Mouse (Mus musculus) forebrain, embryonic 12.5 days (tissue): ENCODE results near the gene Ncs1. TPM values are rescaled to one million over a fixed set of nuclear protein-coding genes. Genes with fewer than 3 reads are reported as not detected.

Experiments
- ATAC-seq: fragments of 200-750 bp; cut with Nextera tagmentation; 2 replicates; pipeline ENCODE4 v1.8.0; 2017; ENCODE audit warnings: moderate TSS enrichment; ENCODE audit not compliant: low FRiP score
- H3K27ac ChIP-seq: fragments of 300-500 bp; sonication (generic); 2 replicates; pipeline ENCODE4 v1.5.1; 2016; ENCODE audit warnings: mild to moderate bottlenecking
- H3K27me3 ChIP-seq: fragments of 300-500 bp; sonication (generic); 2 replicates; pipeline ENCODE4 v1.6.1; 2016; ENCODE audit warnings: mild to moderate bottlenecking
- H3K36me3 ChIP-seq: fragments of 300-500 bp; sonication (generic); replicated peaks from 2 replicates; pipeline ENCODE4 v1.6.1; 2016; ENCODE audit warnings: mild to moderate bottlenecking
- H3K4me1 ChIP-seq: fragments of 300-500 bp; sonication (generic); 2 replicates; pipeline ENCODE4 v1.6.1; 2016
- H3K4me2 ChIP-seq: fragments of 300-500 bp; sonication (generic); 2 replicates; pipeline ENCODE4 v1.6.1; 2016; ENCODE audit warnings: mild to moderate bottlenecking, moderate library complexity
- H3K4me3 ChIP-seq: fragments of 300-500 bp; sonication (generic); replicated peaks from 2 replicates; pipeline ENCODE4 v1.5.1; 2016; ENCODE audit warnings: mild to moderate bottlenecking
- H3K9ac ChIP-seq: fragments of 300-500 bp; sonication (generic); 2 replicates; pipeline ENCODE4 v1.6.1; 2016; ENCODE audit warnings: mild to moderate bottlenecking
- H3K9me3 ChIP-seq: fragments of 300-500 bp; sonication (generic); 2 replicates; pipeline ENCODE4 v1.6.1; 2016
- WGBS: fragments of 180-500 bp; shearing (Covaris S2); methylation state at CpG from one replicate; pipeline ENCODE4 v1.1.7; 2016; 5-methylcytosine and 5-hydroxymethylcytosine counted together
- polyA plus RNA-seq: library from polyadenylated mRNA; unstranded; fragments of >200 nt; fragmentation: Nextera tagmentation; extraction: Ambion mirVana; gene quantifications from 2 replicates; pipeline ENCODE4 v1.2.1, GENCODE M21; 2016

Ncs1 gene
- polyA plus RNA-seq, 1 experiment from 2014 or later = 70.0 TPM

DNA sequence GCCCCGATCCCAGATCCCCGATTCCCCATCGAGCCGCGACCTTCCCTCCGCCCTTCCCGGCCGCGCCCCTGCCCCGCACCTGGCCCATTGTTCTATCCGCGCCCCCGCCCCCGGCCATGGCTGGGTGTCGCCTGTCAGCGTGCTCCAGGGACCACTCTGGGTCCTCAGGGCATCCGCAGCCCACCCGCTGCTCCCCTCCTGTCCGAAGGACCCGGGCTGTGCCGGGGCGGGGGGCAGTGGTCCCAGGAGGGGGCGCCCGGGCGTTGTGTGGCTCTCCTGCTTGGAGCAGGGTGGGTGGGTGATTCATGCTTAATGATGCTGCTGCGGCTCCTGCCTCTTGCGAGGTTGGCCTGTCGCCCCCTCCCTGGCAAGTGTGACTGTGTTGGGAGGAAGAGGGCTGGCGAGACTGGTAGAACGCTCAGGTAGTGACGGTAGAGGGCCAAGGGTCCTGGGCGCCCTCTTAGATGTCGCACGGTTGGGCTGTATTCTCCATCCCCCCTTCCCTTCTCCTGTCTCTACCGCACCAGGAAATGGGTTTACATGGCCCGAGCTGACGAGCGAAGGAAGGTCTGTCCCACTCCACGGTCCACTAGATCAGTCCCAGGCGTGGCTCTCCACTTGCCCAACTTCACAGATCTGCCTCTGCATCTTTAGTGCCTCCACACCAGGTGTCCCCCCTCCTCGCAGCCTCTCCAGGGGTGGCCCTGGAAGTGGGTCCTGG, 788 bp downstream of the Ncs1 start:
- ATAC-seq = peak; percentile 73
- H3K4me3 ChIP-seq = peak overlapping the region; percentile 92
- peaks cover 38% of the 10 kb centered on the region for H3K4me1 ChIP-seq
- H3K27me3 ChIP-seq = peaks cover 32% of the 10 kb centered on the region
- peak overlapping the region; percentile 83 for H3K27ac ChIP-seq
- H3K9ac ChIP-seq = peak overlapping the region; percentile 96
- peaks cover 8% of the 10 kb centered on the region for H3K36me3 ChIP-seq
- 1% methylated on average over 41 of the region's 41 CpGs for WGBS
- H3K9me3 ChIP-seq = no peaks in the 10 kb centered on the region
- H3K4me2 ChIP-seq = peak overlapping the region; percentile 78

DNA sequence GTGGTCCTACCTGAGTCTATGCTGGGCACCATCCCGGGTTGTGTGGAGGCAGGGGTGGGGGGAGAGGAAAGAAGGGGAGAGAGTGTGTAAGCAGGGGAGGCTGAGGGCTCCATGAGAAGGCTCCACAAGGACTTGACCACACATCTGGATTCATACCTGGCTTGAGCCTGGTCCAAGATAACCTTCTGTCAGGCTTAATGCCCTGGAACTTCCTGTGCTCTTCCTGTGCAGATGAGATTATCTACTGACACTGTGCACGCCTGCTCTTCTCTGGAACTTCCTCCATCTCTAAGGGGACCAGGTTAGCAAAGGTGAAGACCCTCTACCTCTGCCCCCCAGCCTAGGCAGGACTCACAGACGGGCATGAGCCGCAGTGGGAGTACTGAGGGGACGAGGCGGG, 3.2 kb downstream of the Ncs1 start:
- Histone ChIP-seq H3K4me1 (peaks cover 41% of the 10 kb centered on the region), H3K9me3 (no peaks in the 10 kb centered on the region), H3K4me3 (no peak overlapping the region), H3K27ac (no peak overlapping the region), H3K9ac (no peak overlapping the region), H3K4me2 (no peak overlapping the region), H3K27me3 (peaks cover 13% of the 10 kb centered on the region), H3K36me3 (peaks cover 8% of the 10 kb centered on the region)
- no peak for ATAC-seq
- 96% methylated on average over 6 of the region's 6 CpGs for WGBS

DNA sequence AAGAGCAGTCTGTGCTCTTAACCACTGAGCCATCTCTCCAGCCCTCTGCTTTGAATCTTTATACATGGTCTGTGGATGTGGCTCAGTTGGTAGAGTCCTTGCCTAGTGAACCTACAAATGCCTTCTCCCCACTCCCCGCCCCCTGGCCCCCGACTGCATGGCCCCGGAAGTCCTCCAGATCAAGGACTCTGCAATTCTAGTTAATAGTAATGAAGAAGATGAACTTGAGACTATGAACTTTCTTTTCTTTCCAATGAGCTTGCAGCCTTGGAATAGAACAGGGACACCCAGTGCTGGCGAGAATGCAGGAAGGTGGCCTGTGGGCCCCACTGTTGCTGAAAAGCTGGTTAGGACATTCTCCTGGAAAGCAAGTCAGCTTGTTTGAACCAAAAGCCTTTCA, 6.5 kb downstream of the Ncs1 start:
- no peaks in the 10 kb centered on the region for H3K9me3 ChIP-seq
- no peak overlapping the region for H3K27ac ChIP-seq
- 0 out of 2 replicates have a peak, but pooled peaks cover 4% of the 10 kb centered on the region for H3K27me3 ChIP-seq
- H3K4me1 ChIP-seq = peaks cover 53% of the 10 kb centered on the region
- peaks cover 8% of the 10 kb centered on the region for H3K36me3 ChIP-seq
- WGBS = 97% methylated on average over 4 of the region's 4 CpGs
- H3K4me3 ChIP-seq = no peak overlapping the region
- H3K9ac ChIP-seq = no peak overlapping the region
- no peak overlapping the region for H3K4me2 ChIP-seq
- no peak for ATAC-seq

DNA sequence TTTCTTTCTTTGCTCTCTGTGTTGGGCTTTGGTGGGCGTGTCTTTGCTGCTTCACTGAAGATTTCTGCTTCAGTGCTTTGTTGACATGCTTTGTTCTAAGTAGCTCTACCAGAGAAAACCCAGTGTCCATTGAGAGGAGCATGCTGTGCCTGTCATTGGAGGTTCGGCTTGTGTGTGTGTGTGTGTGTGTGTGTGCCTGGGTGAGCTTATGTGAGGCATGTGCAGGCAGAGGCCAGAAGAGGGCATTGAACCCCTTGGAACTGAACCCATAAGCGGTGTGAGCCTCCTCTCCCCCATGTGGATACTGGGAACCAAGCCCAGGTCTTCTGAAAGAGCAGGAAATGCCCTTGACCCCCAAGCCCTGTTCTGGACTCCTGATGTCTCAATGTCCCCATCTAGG, 7.8 kb downstream of the Ncs1 start:
- Histone ChIP-seq H3K4me2 (no peak overlapping the region), H3K36me3 (peaks cover 8% of the 10 kb centered on the region), H3K4me3 (no peak overlapping the region), H3K27ac (no peak overlapping the region), H3K9me3 (no peaks in the 10 kb centered on the region), H3K9ac (no peak overlapping the region), H3K4me1 (peaks cover 53% of the 10 kb centered on the region), H3K27me3 (no peaks in the 10 kb centered on the region)
- ATAC-seq = no peak
- 25% methylated on average over 3 of the region's 3 CpGs for WGBS

DNA sequence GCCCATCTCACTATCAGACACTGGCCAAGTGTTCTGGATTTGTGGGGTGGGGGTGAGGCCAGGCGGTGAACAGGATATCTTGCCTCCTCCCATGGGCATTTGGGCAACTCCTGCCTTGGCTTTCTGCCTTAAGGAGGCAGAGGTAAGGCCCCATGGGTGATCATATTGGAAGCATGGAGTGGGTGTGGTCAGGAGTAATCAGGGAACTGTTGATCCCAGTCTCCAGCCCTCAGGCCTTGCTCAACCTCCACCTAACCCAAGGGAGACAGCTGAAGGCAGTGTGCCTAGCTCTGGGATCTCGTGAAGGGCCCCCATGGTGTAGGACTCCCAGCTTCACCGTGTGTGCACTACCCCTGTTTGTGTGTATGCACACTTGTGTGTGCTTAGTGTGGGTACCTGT, 9.2 kb downstream of the Ncs1 start:
- no peaks in the 10 kb centered on the region for H3K36me3 ChIP-seq
- no peaks in the 10 kb centered on the region for H3K27me3 ChIP-seq
- whole genome bisulfite sequencing = 89% methylated on average over 3 of the region's 3 CpGs
- no peak for ATAC-seq
- no peaks in the 10 kb centered on the region for H3K9me3 ChIP-seq
- H3K4me3 ChIP-seq = no peak overlapping the region
- H3K9ac ChIP-seq = no peak overlapping the region
- H3K27ac ChIP-seq = 0 out of 2 replicates have a peak overlapping the region, but pooled peaks have one; percentile 8
- H3K4me2 ChIP-seq = no peak overlapping the region
- peaks cover 64% of the 10 kb centered on the region for H3K4me1 ChIP-seq

DNA sequence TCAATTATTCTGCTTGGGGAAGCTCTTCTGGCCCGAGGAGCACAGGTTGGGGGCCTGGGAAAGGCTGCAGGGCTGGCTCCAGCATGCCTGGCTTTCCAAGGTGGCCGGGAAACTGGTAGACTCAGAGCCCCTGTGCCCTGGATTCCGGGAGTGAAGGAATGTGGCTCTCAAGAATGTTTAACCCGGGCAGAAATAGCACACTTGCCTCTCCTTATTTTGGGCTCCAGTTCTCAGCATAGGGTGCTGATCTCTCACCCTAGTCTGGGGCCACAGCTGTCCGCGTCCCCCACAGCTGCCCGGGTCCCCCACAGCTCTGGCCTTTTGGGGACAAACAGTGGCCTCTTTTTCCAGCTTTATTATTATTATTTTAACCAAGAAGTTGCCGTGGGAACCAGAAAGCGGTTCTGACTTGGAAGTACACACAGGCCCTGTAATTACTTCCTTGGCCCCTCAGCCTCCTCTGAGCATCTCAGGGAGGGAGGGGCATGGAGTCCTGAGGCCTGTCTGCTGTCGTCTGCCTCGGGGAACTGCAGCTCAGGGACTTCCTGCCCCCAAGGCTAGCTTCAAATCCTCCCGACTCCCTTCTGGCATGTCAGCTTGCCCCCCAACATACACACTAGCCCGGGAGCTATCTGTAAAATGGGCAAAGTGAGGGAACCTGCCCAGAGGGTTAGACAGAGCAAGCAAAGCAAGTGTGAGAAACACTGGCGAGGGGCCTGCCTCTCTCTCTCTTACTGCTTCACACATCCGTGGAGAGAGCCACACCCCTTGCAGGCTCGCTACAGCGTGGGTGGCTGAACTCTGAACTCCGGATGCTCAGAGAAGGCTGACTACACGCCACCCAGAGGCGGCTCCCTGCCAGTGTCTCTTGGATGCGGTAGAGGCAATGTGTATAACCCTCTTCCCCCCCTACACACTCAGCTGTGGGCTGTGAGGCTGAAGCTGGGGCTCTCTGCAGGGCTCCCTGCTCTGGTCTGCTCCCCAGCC, 10.6 kb downstream of the Ncs1 start:
- H3K4me2 ChIP-seq = no peak overlapping the region
- H3K36me3 ChIP-seq = no peaks in the 10 kb centered on the region
- ATAC-seq = 0 out of 2 replicates have a peak, but pooled peaks have one; percentile 24
- WGBS = 22% methylated on average over 21 of the region's 21 CpGs
- H3K27me3 ChIP-seq = no peaks in the 10 kb centered on the region
- H3K4me1 ChIP-seq = peaks cover 64% of the 10 kb centered on the region
- H3K9ac ChIP-seq = peak overlapping the region; percentile 33
- H3K4me3 ChIP-seq = no peak overlapping the region
- peak overlapping the region; percentile 46 for H3K27ac ChIP-seq
- no peaks in the 10 kb centered on the region for H3K9me3 ChIP-seq

DNA sequence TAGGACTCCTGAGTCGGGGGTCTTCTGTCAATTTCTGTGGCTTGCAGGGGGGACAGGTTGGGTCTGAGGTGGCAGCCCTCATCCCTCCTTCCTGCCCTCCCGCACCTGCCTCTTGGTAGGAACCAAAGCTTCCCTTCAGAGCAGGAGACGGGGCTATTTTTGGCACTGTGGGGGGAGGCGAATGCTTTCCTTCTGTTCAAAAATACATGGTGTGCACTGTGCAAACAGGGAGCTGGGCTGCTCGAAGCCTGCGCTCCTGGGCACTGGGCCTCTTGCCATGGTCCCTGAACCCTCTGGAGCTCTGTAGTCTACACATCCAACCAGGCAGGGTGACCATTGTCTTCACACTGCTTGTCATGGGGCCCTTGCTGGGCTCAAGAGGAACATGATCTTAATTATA, 11.5 kb downstream of the Ncs1 start:
- 68% methylated on average over 6 of the region's 6 CpGs for WGBS

DNA sequence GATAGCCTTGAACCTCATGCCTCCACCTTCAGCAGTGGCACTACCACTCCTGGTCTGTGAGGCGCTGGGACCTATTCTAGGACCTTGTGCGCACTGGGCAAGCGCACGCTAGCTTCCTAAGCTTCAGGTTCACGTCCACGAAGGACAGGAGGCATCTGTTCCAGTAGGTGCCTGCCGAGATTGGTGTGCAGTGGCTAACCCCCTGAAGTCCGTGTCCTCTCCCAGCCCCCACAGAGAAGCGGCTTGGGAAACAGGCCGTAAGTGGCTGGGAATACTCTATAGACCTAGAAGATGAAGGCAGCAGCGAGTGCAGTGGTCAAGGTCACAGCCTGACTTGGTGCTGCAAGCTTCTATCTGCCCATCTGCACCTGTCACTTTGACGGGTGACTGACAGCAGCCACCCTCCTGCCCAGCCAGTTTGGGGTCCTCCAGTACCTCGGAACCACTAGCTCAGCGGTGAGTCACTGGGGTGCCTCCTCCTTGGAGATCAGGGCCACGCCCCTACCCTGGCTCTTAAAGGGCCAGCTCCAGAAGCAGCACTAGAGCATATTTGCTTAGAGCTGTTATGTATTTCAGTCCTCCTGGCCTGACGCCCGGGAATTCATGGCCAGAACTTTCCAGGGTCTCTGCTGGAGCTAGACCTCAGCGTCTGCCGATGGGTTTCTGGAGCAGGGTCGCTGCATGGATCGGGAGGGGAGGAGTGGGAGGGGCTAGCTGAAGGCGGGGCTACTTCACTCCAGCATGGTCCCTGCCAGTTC, 13.2 kb downstream of the Ncs1 start:
- peak overlapping the region; percentile 76 for H3K4me2 ChIP-seq
- 0 out of 2 replicates have a peak, but pooled peaks cover 3% of the 10 kb centered on the region for H3K36me3 ChIP-seq
- H3K4me3 ChIP-seq = peak overlapping the region; percentile 44
- peaks cover 77% of the 10 kb centered on the region for H3K4me1 ChIP-seq
- 0 out of 2 replicates have a peak overlapping the region, but pooled peaks have one; percentile 42 for H3K27ac ChIP-seq
- ATAC-seq = peak; percentile 72
- H3K9ac ChIP-seq = peak overlapping the region; percentile 56
- H3K27me3 ChIP-seq = no peaks in the 10 kb centered on the region
- WGBS = 13% methylated on average over 22 of the region's 22 CpGs
- H3K9me3 ChIP-seq = no peaks in the 10 kb centered on the region

More for the DNA sequence above, 11.5 kb downstream of the Ncs1 start:
- no peak overlapping the region for H3K4me3 ChIP-seq
- 0 out of 2 replicates have a peak, but pooled peaks cover 3% of the 10 kb centered on the region for H3K36me3 ChIP-seq
- no peaks in the 10 kb centered on the region for H3K27me3 ChIP-seq
- H3K9ac ChIP-seq = peak overlapping the region; percentile 33; the same call in 1 of the 2 replicates
- H3K9me3 ChIP-seq = no peaks in the 10 kb centered on the region
- H3K27ac ChIP-seq = peak overlapping the region; percentile 31; the same call in 1 of the 2 replicates
- H3K4me1 ChIP-seq = peaks cover 64% of the 10 kb centered on the region
- ATAC-seq = no peak
- no peak overlapping the region for H3K4me2 ChIP-seq

DNA sequence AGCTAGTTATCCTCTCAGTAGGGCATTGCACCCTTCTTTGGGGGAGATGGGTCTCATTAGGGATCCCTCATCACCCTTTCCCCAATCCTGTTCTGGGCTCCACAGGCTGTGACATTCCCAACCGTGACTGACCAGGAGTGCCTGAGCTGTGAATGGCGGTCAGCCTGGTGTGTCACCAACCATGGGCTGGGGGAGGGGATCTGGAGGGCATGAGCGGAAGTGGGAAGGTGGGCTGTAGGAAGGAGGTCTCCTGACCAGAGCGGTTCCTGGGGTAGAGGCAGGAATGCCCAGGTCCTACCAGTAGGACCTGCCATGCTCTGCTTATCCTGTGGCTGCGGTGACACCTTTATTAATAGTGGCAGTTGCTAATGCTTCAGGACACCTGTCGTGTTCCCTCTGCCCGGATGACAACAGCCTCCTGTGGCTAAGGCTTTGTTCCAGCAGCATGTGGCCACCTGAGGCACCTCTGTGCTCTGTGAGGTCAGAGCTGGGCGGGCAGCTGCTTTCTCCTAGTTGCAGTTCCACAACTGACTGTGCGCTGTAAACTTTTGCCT, 13.8 kb downstream of the Ncs1 start:
- H3K9ac ChIP-seq = peak overlapping the region; percentile 56; the same call in 1 of the 2 replicates
- H3K9me3 ChIP-seq = no peaks in the 10 kb centered on the region
- 0 out of 2 replicates have a peak, but pooled peaks cover 3% of the 10 kb centered on the region for H3K36me3 ChIP-seq
- H3K27ac ChIP-seq = 0 out of 2 replicates have a peak overlapping the region, but pooled peaks have one; percentile 42
- WGBS = 17% methylated on average over 9 of the region's 9 CpGs
- peaks cover 77% of the 10 kb centered on the region for H3K4me1 ChIP-seq
- ATAC-seq = 0 out of 2 replicates have a peak, but pooled peaks have one; percentile 10
- H3K27me3 ChIP-seq = no peaks in the 10 kb centered on the region
- H3K4me3 ChIP-seq = peak overlapping the region; percentile 44
- peak overlapping the region; percentile 76 for H3K4me2 ChIP-seq

DNA sequence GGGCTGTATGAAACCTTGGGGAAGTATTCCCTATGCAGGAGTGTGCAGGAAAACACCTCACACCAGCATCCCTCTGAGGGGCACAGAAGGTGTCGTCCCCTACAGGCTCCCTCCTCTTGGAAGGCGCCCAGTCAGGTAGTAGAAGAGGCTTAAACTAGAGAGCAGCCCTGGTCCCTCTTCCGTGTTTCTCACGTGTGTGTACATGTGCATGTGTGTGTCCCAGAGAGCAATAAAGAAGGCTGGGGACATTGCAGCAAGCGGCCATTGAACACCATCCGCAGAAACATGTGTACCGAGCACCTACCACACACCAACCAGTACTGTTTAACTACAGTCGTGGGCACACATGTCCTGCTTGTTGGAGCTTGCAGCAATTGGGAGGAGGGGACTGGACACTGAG, 14.9 kb downstream of the Ncs1 start:
- H3K27me3 ChIP-seq = no peaks in the 10 kb centered on the region
- ATAC-seq = no peak
- H3K27ac ChIP-seq = no peak overlapping the region
- H3K36me3 ChIP-seq = 0 out of 2 replicates have a peak, but pooled peaks cover 3% of the 10 kb centered on the region
- no peak overlapping the region for H3K9ac ChIP-seq
- peaks cover 77% of the 10 kb centered on the region for H3K4me1 ChIP-seq
- WGBS = 90% methylated on average over 8 of the region's 8 CpGs
- no peak overlapping the region for H3K4me3 ChIP-seq
- H3K9me3 ChIP-seq = no peaks in the 10 kb centered on the region
- H3K4me2 ChIP-seq = no peak overlapping the region

DNA sequence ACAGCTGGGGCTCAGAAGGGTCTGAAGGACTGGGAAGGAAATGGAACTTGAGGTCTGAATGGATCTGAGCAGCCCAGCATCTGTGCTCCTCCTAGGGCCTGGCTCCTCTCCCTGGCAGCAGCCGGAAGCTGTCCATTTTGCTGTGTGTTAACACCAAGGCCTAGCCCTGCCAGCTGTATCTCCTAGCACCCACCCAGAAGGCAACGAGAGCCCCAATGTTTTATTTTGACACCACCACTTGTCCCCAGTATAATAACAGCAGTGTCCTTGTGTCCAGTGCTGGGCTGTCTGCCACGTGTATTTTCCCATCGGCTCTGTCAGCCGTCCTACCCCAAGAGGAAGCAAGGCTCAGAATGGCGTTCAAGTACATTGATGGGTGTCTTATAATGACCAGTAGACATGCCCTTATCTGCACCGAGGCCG, 17.4 kb downstream of the Ncs1 start:
- H3K27ac ChIP-seq = peak overlapping the region; percentile 76
- no peak overlapping the region for H3K4me2 ChIP-seq
- no peaks in the 10 kb centered on the region for H3K9me3 ChIP-seq
- ATAC-seq = no peak
- no peak overlapping the region for H3K4me3 ChIP-seq
- no peak overlapping the region for H3K9ac ChIP-seq
- H3K4me1 ChIP-seq = peaks cover 68% of the 10 kb centered on the region
- 83% methylated on average over 8 of the region's 8 CpGs for WGBS
- H3K27me3 ChIP-seq = no peaks in the 10 kb centered on the region
- H3K36me3 ChIP-seq = peaks cover 8% of the 10 kb centered on the region; the same call in 1 of the 2 replicates
